Mouse (Mus musculus) frontal cortex, adult (tissue): ENCODE measurements around the gene Hoxd3.

ENCODE experiments used
- ATAC-seq: cut with Nextera tagmentation; 2 replicates; pipeline ENCODE4 v1.9.2; 2017; ENCODE audit warnings: mild to moderate bottlenecking, moderate library complexity, mixed read lengths; ENCODE audit not compliant: low TSS enrichment

Gene Hoxd3

DNA sequence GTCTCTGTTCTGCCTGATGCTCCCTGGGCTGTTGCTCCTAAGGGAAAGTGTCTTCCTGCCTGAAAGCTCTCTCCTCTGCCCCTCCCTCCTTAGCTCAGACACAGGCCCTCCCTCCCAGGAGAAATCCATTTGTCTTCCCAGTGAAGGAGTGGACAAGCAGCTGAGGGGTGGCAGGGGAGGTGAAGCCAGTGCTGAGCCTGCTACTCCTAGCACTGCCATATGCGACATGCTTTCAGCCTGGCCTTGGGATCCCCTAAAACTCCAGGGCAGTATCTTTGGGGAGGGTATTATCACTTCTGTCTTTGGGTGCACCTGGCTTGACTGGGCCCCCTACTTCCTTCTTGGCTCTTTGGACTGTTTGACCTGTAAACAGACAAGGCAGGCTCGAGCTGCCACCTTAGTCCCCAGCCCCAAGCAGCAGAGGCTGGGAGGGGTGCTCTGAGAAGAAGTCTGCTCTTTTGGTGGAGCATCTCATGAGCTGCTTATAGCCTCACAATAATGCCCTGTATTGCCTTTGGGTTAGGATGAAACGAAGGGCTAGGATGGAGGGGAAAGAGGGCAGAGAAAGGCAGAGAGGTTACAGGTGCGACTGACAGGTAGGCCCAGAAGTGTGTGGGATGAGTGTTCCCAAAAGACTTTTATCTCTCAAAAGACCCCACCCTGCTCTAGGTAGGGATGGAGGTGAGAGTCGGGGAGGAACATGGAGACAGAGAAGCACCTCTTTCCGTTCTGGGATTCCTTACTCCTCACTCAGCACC lies 34.0 kb downstream of the Hoxd3 start:
- ATAC-seq: no peak

DNA sequence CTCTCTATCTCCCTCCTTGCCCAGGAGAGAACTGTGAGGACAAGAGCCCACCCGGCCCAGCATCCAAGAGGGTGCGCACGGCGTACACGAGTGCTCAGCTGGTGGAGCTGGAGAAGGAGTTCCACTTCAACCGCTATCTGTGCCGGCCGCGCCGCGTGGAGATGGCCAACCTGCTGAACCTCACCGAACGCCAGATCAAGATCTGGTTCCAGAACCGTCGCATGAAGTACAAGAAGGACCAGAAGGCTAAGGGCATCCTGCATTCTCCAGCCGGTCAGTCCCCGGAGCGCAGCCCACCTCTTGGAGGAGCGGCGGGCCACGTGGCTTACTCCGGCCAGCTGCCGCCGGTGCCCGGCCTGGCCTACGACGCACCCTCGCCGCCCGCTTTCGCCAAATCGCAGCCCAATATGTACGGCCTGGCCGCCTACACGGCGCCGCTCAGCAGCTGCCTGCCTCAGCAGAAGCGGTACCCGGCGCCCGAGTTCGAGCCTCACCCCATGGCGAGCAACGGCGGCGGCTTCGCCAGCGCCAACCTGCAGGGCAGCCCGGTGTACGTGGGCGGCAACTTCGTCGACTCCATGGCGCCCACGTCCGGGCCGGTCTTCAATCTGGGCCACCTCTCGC lies 34.7 kb downstream of the Hoxd3 start:
- no peak for ATAC-seq

DNA sequence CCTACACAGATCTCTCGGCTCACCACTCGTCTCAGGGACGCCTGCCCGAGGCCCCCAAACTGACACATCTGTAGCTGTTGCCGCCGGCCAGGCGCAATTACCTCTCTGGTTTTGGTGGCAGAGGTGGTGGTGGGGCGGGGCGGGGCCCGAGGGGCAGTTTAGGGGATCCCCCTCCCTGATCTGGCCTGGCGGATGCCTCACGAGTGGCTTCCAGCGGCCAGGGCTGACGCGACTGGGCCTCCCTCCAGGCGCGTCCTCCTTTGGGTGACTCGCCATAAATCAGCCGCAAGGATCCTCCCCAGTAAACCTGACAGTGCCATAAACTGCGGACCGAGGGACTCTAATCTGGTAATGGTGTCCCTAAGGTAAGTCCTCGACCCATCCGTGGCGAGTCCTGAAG lies 35.3 kb downstream of the Hoxd3 start:
- no peak for ATAC-seq

DNA sequence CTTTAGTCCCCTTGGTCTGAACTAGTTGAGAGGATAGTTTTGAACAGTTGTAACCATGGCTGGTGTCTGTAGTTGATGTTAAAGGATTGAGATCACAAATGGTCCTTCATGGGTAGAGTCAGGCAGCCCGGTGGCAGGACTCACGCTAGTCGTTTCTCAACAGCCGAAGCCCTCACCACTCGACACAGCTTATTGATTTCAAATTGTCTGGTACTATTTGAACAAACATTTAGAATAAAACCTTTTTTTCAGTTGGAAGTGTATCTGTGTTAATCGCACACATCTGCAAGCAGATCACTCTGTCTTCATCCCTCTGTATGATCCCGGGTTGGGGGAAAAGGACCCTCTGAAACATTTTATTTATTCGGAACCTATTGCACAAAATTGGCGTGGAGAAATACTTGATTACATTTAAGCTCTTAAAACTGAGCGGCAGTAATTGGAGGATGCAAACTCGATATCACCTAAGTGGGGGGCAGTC lies 36.0 kb downstream of the Hoxd3 start:
- no peak for ATAC-seq

DNA sequence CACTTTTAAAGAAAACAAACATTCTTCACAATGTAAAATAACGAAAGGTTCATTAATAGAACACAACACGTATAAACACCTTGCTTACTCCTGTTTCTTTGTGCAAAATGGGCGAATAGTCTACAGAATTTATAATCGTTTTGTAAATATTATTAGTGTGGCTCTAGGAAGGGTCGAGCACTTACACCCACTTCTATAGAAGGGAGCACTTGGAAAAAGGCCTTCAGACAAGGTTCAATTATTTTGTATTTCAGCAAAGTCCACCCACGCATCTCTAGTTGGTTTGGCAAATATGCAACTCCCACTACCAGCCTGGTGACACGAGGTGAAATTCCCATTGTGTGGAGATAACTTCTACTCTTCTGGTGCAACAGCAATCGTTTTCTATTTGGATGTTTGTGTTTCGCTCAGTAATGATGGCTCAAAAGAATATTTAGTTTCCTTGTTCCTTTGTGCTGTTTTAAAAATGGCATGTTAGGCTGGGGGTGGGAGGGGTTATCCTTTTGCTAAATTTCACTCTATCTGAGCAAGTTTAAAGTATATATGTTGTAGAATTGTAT lies 36.8 kb downstream of the Hoxd3 start:
- no peak for ATAC-seq

DNA sequence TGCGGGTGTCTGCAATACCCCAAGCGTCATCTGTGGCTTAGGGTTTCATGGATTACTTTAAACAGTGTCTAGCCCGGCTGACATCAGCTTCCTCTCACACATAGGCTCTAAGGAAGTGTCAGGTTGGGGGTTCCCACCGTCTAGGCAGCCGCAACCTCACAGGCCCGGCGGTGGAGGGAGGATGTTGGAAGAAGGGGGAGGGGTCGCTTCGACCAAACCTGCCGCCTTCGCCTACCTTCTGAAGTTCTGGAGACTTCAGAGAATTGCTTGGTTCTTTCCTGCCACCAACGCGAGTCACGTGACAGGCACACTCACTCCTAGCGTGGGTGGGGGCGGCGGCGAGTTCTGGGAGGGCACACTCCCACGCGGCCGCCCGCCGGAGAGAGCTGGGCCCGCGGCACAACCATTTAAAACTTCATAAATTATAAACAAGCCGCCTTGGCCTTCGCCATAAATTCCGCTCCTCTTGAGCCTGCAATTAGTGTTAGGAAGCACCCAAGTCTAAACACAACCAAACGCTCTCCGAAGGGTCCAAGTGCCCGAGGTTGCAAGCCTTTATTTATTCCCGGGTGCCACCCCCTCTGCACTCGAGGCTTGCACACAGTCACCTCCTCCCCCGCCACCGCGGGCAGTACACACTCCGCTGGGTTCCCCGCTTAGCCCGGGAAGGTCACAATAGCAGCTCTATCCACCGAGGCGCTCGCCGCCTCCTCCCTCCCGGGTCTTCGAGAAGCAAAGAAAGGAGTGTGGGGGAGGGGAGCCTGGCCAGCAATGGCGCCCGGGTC lies 37.8 kb downstream of the Hoxd3 start:
- no peak for ATAC-seq

DNA sequence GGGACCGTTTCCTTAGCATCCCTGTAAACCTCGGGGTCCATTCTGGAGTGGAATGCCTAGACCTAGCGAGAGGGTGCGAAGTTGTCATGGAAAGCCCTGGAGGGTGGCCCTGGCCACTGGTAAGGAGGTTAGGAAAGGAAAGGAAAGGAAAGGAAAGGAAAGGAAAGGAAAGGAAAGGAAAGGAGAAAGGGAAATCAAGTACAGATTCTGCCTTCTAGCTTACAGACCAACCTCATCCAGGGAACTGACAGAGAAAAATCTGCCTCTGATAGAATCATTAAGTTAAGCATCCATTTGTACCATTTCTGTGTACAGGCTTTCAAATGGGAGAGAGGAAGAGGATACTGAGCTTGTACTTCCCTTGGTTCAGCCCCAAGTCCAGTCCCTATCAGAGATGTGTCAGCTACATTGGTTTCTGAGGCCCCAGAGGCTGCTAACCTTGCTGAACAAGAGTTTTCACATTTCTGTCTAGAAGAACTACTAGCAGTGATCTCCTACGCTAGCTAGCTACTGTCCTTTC lies 39.1 kb downstream of the Hoxd3 start:
- no peak for ATAC-seq

DNA sequence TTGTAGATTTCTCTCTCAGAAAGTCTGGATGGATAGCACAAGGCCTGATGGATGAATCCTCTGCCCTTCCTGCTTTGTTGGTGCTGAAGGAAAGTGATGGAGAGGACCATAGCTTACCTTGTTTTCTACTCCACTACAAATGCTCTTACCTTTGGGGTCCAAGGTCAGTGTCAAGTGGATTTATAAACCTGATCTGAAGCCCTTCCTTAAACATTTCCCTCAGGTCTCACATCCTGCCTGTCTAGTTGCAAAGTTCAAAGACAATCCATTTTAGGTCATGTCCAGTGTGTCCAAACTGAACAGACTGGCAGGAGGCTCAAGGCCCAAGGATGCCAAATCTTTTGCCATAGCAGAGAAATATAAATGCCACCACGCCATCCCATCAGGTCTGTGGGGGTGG lies 40.1 kb downstream of the Hoxd3 start:
- ATAC-seq: no peak

DNA sequence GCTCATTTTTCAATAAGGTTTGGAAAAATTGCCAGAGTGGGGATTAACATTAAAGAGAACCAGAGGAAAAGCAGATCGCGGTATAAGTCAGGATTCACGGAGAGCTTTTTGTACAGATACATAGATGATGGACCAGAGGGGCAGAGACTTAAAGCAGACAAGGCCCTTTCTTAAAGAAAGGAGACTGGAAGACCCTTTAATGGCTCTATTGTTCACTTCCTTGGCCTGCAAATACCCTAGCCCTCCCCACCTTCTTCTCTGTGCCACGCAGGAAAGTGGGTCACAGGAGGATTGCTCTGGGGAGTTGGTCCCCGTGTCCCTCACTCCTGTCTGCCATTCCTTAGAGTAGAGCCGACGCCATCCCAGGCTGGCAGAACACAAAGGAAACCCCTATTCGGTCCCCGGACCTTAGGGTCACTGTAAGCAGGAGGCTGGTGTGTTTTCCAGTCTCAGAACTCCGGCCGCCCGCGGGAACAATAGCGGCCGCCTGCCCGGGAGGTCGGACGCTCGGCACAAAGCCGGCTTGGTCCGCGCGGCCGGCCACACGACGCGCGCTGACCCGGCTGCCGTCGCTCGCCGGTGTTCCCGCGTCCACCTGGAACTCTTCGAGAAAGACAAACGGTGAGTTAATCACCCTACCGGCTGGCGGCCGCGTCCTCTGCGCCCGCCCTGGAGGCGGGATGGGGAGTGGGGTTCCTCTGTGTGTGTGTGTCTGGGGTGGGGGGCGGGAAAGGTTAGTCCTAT lies 40.9 kb downstream of the Hoxd3 start:
- ATAC-seq: no peak

DNA sequence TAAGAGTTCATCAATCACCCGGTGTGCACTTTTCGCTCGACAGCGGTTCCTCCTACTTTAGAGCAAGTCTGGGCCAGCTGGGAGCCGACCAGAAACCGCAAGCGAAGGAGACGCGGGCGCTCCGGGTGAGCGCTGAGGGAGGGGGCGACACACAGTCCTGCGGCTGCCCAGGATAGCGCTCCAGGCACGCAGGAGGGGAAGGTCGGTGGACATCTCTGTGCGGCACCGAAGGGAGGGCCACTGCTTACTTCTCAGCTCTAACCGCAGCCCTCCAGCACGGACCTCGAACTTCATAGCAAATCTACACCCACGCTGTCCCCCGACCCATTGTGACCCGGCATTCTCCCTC lies 41.4 kb downstream of the Hoxd3 start:
- no peak for ATAC-seq

DNA sequence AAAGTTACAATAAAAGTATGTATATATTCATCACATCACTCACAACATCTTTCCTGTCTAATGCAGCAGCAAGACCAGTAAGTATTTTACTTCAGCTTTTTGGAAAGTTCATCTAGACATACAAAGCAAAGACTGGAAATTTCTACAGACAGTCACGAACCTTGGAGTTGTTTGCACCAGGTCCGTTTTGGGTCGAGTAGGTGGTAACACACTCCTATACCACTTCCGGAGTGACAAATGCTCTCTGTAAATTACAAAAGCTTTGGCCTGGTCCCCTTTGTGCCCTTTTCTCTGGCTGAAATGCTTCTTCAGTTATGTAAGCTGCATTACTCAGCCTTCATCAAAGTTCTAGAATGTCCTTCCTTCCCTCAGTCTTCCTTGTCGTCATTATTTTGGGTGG lies 42.0 kb downstream of the Hoxd3 start:
- no peak for ATAC-seq

DNA sequence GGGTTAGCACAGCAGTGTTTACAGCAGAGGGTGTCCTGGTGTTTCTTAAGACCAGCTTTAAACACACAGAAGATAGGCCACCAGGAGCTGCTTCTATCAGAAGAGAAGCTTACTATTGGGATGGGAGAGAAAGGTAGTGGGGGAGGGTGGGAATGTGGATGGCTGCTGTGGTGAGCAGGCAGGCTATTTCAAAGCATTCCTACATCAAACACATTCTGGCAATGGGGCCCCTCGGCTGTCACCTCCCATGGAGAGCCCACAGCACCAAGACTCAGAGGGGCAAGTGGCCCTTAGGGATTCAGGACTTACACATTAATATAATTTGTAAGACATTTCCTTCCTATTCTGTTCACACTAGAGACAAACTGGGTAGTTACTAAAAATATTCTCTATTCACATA lies 48.4 kb downstream of the Hoxd3 start:
- ATAC-seq: no peak

DNA sequence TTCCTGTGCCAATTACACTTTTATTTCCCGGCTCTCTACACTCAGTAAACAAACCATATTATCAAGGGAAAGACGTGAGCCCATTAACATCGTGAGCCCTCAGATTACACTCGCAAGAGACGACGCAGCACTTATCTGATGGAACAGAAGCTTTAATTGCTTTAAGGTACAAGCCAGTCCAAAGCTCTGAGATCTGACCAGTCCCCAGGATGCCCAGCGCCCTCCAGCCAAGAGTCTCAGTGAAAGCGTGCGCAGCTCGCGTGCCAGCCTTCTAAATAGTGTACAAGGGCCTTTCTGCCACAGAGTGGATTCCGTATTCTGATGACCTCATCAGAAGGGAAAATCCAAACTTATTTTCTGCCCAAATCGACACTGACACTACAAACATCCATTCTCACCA lies 50.2 kb downstream of the Hoxd3 start:
- no peak for ATAC-seq

DNA sequence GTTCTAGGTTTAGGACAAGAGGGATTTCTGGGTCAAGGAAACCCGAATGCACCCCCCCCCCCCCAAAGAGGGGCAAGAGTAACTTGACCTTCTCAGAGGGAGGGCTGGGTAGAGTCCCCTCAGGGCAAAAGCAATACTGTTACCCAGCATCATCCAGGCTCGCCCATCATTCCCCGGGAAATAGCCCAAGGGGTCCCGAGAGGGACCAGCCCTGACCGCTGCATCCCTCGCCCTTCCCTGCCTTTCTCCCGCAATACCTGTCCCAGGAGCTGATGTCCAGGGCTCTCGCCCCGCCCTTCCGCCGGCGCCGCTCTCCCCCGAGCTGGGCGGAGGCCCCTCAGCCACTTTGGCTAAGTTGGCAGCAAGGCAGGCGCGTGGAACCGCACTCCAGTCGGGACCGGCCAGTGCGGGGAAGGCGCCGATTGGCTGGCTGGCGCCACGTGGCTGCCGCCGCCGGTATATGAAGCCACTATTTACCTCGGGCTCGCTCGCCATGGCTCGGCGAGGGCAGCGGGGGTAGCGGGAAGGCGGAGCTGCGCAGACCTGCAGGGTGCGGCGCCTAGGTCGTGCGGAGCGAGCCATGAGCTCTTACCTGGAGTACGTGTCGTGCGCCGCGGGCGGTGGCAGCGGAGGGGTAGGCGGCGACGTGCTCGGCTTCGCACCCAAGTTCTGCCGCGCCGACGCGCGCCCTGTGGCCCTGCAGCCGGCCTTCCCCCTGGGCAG lies 51.0 kb downstream of the Hoxd3 start, which contains the start of gene Hoxd1:
TSS of gene Hoxd1 (plus strand) at position 459 of the 723 bp plus-strand sequence.
- 0 out of 2 replicates have a peak, but pooled peaks have one; percentile 59 for ATAC-seq

DNA sequence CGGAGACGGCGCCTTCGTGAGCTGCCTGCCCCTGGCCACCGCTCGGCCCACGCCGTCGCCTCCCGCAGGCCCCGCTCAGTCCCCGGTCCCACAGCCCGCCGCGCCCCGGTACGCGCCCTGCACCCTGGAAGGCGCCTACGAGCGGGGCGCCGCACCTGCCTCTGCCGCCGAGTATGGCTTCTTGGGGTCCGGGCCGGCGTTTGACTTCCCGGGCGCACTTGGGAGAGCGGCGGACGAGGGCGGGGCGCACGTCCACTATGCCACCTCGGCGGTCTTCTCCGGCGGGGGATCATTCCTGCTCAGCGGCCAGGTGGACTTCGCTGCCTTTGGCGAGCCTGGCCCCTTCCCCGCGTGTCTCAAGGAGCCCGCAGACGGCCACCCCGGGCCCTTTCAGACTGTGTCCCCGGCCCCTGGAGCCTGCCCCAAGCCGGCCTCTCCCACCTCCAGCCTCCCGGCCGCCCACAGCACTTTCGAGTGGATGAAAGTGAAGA lies 51.6 kb downstream of the Hoxd3 start:
- no peak for ATAC-seq

DNA sequence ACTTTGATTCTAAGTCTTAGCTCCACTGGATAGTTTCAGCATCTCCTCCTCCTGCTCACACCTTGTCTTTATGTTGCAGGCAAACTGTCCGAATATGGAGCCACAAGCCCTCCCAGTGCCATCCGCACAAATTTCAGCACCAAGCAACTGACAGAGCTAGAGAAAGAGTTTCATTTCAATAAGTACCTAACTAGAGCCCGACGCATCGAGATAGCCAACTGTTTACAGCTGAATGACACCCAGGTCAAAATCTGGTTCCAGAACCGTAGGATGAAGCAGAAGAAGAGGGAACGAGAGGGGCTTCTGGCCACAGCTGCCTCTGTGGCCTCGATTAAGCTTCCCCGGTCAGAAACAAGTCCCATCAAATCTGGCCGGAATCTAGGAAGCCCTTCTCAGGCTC lies 52.2 kb downstream of the Hoxd3 start:
- ATAC-seq: no peak

DNA sequence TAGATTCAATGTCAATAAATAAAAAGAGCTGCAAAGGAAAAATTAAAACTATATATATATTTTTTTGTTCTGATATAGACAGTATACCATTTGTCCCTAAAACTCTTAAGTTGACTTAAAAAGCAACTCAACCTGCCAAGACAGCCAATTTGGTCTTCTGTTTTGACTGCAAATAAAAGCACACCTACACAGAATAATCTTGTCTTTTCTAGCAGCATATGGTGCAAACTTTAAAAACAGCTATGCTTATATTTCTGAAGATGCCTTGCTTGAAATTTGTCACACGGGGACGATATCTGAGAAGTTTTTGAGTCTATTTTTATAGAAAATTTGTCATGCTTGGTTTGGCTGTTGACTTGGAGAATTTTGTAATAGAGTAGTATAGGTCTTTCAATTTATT lies 62.6 kb downstream of the Hoxd3 start:
- peak; percentile 64 for ATAC-seq

DNA sequence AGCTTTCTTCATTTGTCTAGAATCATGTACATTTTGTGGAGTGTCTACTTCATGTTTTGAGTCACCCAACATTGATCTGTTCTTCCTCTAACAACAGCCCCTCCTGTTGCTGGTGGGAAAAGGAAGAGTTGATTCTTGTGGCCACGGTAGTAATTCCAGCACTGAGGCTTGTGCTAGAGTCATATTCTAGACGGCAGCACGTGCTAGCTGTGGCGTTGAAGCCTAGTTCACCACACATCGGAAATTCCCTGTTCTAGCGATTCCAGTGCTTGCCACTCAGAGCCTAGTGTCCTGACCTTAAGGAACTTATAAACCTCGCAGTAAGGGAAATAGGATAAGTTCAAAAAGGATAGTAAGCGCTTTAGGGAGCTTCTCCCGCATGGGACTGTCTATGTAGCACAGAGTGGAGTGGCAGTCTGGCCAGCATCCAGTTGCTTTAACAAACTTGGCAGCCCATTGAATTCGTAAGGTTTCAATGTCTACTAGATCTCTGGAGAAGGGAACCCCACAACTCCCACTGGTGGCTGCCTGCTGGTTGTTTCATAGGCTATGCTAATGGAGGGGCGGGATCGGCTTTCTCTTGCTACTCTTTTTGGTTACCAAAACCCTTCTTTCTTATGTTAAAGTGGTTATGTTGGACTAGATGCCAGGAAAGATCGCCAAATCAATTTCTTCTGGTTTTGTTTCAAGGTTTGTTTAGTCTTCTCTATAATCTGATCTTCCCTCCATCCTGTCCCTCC lies 66.0 kb downstream of the Hoxd3 start:
- no peak for ATAC-seq

DNA sequence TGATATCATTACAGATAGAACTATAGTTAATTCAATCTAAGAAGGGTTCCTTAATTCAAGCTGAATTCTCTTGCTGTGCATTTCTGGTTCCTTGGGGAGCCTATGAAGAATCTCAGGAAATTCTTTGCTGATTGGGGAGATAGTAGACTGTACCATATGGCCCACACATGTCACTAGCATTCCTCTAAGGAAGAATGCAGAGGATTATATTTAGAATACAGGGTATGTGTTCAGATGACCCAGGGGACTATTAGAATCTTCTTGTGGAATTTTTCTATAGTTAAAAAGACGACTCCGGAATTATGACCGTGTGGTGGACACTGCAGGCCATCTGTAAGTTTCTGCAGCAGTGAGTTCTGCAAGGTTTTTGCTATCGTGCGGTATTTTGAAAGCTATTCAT lies 69.7 kb downstream of the Hoxd3 start:
- ATAC-seq: no peak

DNA sequence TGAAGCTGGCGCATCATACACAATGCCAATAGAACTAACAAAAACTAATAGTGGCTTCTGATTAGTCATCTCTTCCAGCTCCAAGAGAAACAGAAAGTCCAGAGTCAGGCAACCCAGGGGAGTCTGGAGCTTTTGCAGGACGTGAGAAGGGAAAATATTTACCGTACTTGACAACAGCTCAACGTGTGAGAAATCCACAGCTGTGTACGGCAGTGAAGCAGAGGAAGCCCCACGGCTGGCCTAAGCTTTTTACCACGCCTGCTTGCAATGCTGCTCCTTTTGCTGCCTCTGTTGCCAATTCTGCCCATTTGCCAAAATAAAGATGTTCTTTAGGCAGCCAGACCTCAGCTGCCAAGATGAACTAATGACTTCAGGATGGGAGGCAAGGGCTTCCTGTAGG lies 83.8 kb downstream of the Hoxd3 start:
- ATAC-seq: no peak
